Mouse (Mus musculus): ENCODE data around the gene 1700003F12Rik.

Gene 1700003F12Rik

GRCm38 (mm10) chr2:154546711-154547110, at the start of gene 1700003F12Rik:
Gene 1700003F12Rik, plus strand, starts transcription at chr2:154547085.
- DNase-seq (ENCODE audit: extremely low read depth, insufficient read length, low spot score) = no peak

GRCm38 (mm10) chr2:154498571-154498970, 48.3 kb upstream of the 1700003F12Rik start:
- no peak for DNase-seq (ENCODE audit: extremely low read depth, insufficient read length, low spot score)

- no peak for DNase-seq (ENCODE audit: extremely low read depth, insufficient read length, low spot score)
These were observed 47.1 kb upstream of the 1700003F12Rik start for GRCm38 (mm10) chr2:154499717-154500247.

- DNase-seq (ENCODE audit: extremely low read depth, insufficient read length, low spot score) = no peak
These were observed 46.1 kb upstream of the 1700003F12Rik start for GRCm38 (mm10) chr2:154500758-154501157.

- no peak for DNase-seq (ENCODE audit: extremely low read depth, insufficient read length, low spot score)
These were observed 39.8 kb upstream of the 1700003F12Rik start for GRCm38 (mm10) chr2:154507076-154507475.

- DNase-seq (ENCODE audit: extremely low read depth, insufficient read length, low spot score) = no peak
These were observed 39.2 kb upstream of the 1700003F12Rik start for GRCm38 (mm10) chr2:154507566-154508283.

GRCm38 (mm10) chr2:154508450-154508849, 38.4 kb upstream of the 1700003F12Rik start:
- no peak for DNase-seq (ENCODE audit: extremely low read depth, insufficient read length, low spot score)

DNA sequence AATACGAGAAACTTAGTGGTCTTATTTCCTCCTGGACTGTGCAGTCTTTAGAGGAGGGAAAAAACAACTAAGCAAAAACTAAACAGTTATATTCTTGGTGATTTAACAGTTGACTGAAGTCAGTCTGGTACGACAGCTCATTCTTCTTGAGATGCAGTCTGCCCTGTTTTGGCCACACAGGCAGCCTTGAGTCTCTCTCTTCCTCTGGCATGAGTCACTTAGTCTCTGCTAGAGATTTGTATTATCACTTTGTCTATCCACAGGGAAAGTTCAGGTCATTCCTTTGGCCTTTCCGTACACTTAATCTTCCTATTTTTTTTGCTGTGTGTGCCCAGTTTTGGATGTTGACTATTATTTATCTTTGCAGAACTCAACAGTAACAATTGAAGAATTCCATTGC, 36.7 kb upstream of the 1700003F12Rik start:
- DNase-seq (ENCODE audit: extremely low read depth, insufficient read length, low spot score) = no peak

GRCm38 (mm10) chr2:154516944-154517343, 29.9 kb upstream of the 1700003F12Rik start:
- DNase-seq (ENCODE audit: extremely low read depth, insufficient read length, low spot score) = no peak

DNA sequence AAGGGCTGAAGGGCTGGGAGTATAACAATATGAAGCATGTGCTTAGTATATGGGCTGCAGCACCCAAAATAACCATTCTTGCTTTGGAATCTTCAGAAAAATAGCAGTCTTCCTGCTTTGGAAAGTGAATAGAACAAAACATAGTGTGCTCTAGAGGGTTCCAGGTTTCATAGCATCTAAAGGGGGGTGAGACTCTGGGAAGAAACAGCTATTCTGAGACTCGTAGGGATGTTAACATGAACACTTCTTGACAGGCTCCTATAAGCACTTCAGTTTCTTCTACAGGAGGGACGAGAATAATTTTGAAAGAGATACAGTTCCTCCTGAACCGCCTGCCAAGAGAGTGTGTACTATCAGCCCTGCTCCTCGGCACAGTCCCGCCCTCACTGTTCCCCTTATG, 29.5 kb upstream of the 1700003F12Rik start:
- DNase-seq (ENCODE audit: extremely low read depth, insufficient read length, low spot score) = no peak

DNA sequence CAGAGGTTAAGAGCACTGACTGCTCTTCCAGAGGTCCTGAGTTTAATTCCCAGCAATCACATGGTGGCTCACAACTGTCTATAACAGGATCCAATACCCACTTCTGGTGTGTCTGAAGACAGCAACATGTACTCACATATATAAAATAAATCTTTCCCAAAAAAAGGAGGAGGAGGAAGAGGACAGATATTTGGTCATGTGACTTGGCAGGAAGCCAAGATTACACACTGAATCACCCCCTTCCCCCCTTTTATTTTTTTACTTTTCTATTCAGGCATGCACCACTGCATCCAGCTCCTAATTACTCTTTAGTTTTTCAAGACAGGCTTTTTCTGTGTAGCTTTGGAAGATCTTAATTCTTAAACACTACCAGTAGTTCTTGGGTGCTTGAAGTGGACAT, 25.4 kb upstream of the 1700003F12Rik start:
- DNase-seq (ENCODE audit: extremely low read depth, insufficient read length, low spot score) = no peak

- no peak for DNase-seq (ENCODE audit: extremely low read depth, insufficient read length, low spot score)
These were observed 24.6 kb upstream of the 1700003F12Rik start for GRCm38 (mm10) chr2:154522334-154522733.

DNA sequence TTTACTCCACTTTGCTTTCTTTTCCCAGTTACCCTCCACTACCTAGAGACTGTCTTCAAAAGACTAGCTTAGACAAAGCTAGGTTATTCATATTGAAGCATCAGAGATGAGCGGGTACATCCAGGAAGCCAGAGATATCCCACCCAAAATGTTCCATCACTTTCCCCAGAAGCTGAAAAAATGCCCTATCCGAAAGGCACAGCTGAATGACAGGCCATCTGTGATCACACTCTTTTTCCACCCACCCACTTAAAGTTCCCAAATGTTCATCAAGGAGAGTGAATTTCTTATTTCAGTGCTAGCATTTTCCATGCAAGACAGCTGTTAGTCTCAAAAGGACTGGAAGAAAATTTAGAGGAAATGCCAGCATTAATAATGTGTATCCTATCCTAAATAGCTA, 21.6 kb upstream of the 1700003F12Rik start:
- DNase-seq (ENCODE audit: extremely low read depth, insufficient read length, low spot score) = no peak

DNA sequence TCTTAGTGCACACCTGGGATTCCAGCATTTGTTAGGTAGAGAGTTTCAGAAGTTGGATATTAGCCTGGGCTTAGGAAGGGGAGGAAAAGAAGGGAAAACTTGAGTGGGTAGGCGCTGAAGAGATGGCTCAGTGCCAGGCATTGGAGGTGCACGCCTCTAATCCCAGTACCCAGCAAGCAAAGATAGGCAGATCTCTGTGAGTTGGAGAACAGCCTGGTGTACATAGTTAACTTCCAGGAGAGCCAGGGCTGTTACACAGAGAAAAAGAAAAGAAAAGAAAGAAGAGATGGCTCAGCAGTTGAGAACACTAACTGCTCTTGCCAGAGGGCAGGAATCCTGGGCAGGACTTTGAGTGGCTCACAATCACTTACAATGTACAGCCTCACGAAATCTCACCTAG, 20.4 kb upstream of the 1700003F12Rik start:
- no peak for DNase-seq (ENCODE audit: extremely low read depth, insufficient read length, low spot score)

- no peak for DNase-seq (ENCODE audit: extremely low read depth, insufficient read length, low spot score)
These were observed 14.0 kb upstream of the 1700003F12Rik start for GRCm38 (mm10) chr2:154532888-154533287.

DNA sequence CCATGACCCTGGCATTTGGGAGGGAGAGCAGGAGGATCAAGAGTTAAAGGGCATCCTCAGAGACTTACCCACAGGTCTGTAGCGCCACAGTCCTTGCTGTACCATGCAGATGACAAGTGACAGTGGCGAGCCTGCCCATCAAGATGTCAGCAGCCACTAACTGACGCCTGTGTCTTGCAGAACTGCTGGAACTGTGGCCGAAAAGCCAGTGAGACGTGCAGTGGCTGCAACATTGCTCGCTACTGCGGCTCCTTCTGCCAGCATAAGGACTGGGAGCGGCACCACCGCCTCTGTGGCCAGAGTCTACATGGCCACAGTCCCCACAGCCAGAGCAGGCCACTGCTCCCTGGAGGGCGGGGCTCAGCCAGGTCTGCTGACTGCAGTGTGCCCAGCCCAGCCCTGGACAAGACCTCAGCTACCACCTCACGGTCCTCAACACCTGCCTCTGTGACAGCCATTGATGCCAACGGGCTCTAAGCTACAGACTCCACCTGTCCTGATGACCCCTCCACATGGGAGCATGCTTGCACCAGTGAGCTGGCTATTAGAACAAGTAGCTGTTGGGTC, 12.1 kb upstream of the 1700003F12Rik start:
- no peak for DNase-seq (ENCODE audit: extremely low read depth, insufficient read length, low spot score)

DNA sequence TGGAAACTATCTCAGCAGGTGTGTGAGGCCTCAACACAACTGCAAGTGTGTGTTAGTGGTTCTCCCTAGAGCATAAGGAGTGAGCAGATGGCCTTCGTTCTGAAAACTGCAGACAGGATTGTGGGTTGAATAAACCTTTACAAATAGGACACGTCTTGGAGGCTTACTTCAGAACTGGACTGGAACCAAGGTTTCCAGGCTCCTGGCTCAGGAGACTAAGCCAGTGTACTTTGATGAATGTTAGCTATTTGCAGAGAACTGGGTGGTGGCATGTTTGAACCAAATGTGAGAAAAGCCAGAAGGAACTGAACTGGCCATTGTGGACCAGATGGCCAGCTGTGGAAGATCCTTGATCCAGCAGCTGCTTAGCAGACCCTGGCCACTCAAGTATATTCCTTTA, 8.6 kb upstream of the 1700003F12Rik start:
- no peak for DNase-seq (ENCODE audit: extremely low read depth, insufficient read length, low spot score)

GRCm38 (mm10) chr2:154538710-154539109, 8.2 kb upstream of the 1700003F12Rik start:
- no peak for DNase-seq (ENCODE audit: extremely low read depth, insufficient read length, low spot score)

DNA sequence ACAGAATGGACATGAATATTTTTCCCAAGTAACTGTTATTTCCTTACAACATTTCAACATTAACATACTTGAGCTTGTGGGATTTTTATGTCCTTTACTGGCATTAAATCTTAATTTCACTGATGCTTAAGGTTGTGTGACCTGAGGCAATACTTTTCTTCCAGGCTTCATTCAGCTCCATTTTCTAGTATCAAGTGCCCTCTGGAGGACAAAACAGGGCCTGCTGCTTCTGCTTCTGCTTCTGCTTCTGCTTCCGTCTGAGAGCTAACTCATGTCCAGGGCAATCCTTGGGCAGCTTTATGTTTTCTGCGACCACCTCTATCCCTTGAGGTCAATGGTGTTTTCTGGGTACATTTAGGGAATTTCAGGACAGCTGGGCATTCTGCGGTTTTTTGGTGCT, 7.2 kb upstream of the 1700003F12Rik start:
- no peak for DNase-seq (ENCODE audit: extremely low read depth, insufficient read length, low spot score)

GRCm38 (mm10) chr2:154541630-154542029, 5.3 kb upstream of the 1700003F12Rik start:
- no peak for DNase-seq (ENCODE audit: extremely low read depth, insufficient read length, low spot score)

GRCm38 (mm10) chr2:154543567-154544347, 3.1 kb upstream of the 1700003F12Rik start:
- no peak for DNase-seq (ENCODE audit: extremely low read depth, insufficient read length, low spot score)
